Mouse (Mus musculus) G1E (cell line): ENCODE measurements around the gene Fndc7. TPM values are rescaled to one million over a fixed set of nuclear protein-coding genes. Genes with fewer than 3 reads are reported as not detected.

Experiments used
- ATAC-seq: 2 replicates; pipeline ENCODE4 v1.8.0; 2016; ENCODE audit warnings: mild to moderate bottlenecking; ENCODE audit not compliant: insufficient number of reproducible peaks, poor library complexity, low FRiP score, severe bottlenecking; ENCODE audit errors: extremely low read depth
- DNase-seq: peaks from one replicate; pipeline ENCODE4 v3.0.0; 2012; ENCODE audit warnings: low spot score
- H3K27me3 ChIP-seq: 2 replicates; pipeline ENCODE4 v1.6.1; 2012; ENCODE audit warnings: mild to moderate bottlenecking, low read length, inconsistent platforms; ENCODE audit not compliant: insufficient read depth
- H3K36me3 ChIP-seq: replicated peaks from 2 replicates; pipeline ENCODE3; 2012; ENCODE audit warnings: mild to moderate bottlenecking, inconsistent platforms
- H3K4me1 ChIP-seq: 2 replicates; pipeline ENCODE4 v1.6.1; 2012; ENCODE audit warnings: low read depth, low read length, inconsistent platforms, mixed read lengths; ENCODE audit not compliant: insufficient read depth
- H3K4me3 ChIP-seq: 2 replicates; pipeline ENCODE4 v1.5.1; 2012; ENCODE audit warnings: low read depth, mild to moderate bottlenecking, inconsistent platforms, low read length, moderate library complexity, mixed read lengths
- H3K9me3 ChIP-seq: replicated peaks from 2 replicates; pipeline ENCODE4 v1.6.1; 2012; ENCODE audit warnings: inconsistent platforms
- CTCF ChIP-seq: IDR thresholded peaks from 2 replicates; pipeline ENCODE4 v1.5.1; 2012; ENCODE audit warnings: low read depth, low read length, inconsistent platforms, mixed read lengths
- GATA1 ChIP-seq: IDR thresholded peaks from 2 replicates; pipeline ENCODE4 v1.6.1; 2012; ENCODE audit warnings: borderline replicate concordance, low read length, inconsistent platforms, mixed read lengths
- GATA2 ChIP-seq: IDR thresholded peaks from 2 replicates; pipeline ENCODE4 v1.6.1; 2012; ENCODE audit warnings: low read depth, low read length, inconsistent platforms, borderline replicate concordance
- POLR2AphosphoS5 ChIP-seq: IDR thresholded peaks from 2 replicates; pipeline ENCODE4 v1.6.1; 2012; ENCODE audit warnings: low read depth, low read length, inconsistent platforms; ENCODE audit not compliant: insufficient replicate concordance
- TAL1 ChIP-seq: conservative IDR thresholded peaks from 2 replicates; pipeline ENCODE4 v1.6.1; 2012; ENCODE audit warnings: low read depth, low read length, inconsistent platforms, mixed read lengths
- polyA plus RNA-seq: library from polyadenylated mRNA; stranded (reverse); fragments of >175 nt; gene quantifications from 2 replicates; pipeline ENCODE4 v1.2.3, GENCODE M21; 2012
- total RNA-seq, 2 experiments: library from RNA; stranded (forward) in 1 of 2; stranded (reverse) in 1 of 2; fragments of 200-1000 nt in 1 of 2; fragments of >200 nt in 1 of 2; fragmentation: Nextera tagmentation in 1 of 2; gene quantifications; 2 replicates each; pipeline ENCODE4 v1.2.3; 2014 to 2017

The Fndc7 gene
- total and polyA plus RNA-seq, 3 experiments: 0.16 TPM; not detected in 2

DNA sequence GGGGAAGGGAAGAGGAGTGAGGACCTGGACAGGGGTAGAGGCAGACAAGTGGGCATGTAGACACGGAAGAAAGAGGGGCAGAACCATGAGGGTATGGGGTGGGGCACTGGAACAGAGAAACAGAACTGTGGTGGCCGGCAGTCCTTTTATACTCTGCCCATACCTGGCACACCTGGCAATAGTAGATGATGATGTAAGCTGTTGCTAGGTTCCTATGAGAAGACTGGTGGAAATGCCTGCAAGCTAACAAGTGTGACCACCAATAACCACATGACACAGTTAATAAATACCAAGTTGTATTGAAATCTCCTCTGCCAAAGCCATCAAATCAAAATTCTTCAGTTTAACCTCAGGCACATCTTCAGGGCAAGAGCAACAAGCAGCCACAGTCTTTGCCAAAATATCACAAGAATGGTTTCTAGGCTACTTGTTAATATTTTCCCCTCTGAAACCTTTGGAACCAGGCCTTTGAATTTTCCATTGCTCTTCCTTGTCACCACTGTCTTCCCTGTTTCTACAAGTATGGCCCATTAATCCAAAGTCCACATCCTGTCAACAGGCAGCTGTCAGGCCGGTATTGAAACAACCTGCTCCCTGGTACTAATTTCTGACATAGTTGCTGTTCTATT is 30.7 kb upstream of the Fndc7 start:
- Histone ChIP-seq H3K36me3 (no peaks in the 10 kb centered on the region), H3K27me3 (peaks cover 6% of the 10 kb centered on the region; the same call in 1 of the 2 replicates), H3K4me1 (peaks cover 4% of the 10 kb centered on the region; the same call in 1 of the 2 replicates), H3K4me3 (no peak overlapping the region), H3K9me3 (no peaks in the 10 kb centered on the region)
- DNase-seq (no peak), ATAC-seq (no peak)
- TF ChIP-seq GATA2 (no peak), CTCF (no peak), TAL1 (no peak), GATA1 (no peak), POLR2AphosphoS5 (no peak)

GRCm38 (mm10) chr3:108918852-108919251 is 29.0 kb upstream of the Fndc7 start:
- DNase-seq (no peak), ATAC-seq (no peak)
- peaks cover 4% of the 10 kb centered on the region; the same call in 1 of the 2 replicates for H3K4me1 ChIP-seq
- H3K9me3 ChIP-seq: no peaks in the 10 kb centered on the region
- no peaks in the 10 kb centered on the region for H3K36me3 ChIP-seq
- TF ChIP-seq CTCF (no peak), TAL1 (no peak), GATA2 (no peak), GATA1 (no peak), POLR2AphosphoS5 (no peak)
- no peak overlapping the region for H3K4me3 ChIP-seq
- peaks cover 6% of the 10 kb centered on the region; the same call in 1 of the 2 replicates for H3K27me3 ChIP-seq

DNA sequence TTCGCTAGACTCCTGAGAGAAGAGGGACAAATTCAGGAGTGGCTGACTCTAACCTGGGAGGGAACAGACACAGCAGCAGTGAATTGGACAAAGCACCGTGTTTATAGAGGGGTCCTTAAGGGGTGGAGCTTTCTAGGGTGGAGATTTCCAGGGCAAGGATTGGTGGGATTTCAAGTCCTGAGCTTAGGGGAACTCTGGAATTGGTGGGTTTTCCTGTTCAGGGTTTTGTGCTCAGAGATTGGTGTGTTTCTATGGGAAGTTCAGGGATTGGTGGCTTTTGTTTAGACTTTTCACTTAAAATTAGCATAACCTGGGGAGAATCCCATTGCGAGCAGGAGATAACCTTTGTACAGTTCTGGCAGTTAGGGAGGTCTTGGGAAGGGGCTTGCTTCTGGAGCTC is 28.2 kb upstream of the Fndc7 start:
- DNase-seq: no peak
- ATAC-seq: no peak
- peaks cover 4% of the 10 kb centered on the region; the same call in 1 of the 2 replicates for H3K4me1 ChIP-seq
- no peak overlapping the region for H3K4me3 ChIP-seq
- no peaks in the 10 kb centered on the region for H3K36me3 ChIP-seq
- no peaks in the 10 kb centered on the region for H3K9me3 ChIP-seq
- TF ChIP-seq TAL1: no peak
- TF ChIP-seq GATA2: no peak
- TF ChIP-seq GATA1: no peak
- no peak for TF ChIP-seq CTCF
- no peak for TF ChIP-seq POLR2AphosphoS5
- peaks cover 6% of the 10 kb centered on the region; the same call in 1 of the 2 replicates for H3K27me3 ChIP-seq

DNA sequence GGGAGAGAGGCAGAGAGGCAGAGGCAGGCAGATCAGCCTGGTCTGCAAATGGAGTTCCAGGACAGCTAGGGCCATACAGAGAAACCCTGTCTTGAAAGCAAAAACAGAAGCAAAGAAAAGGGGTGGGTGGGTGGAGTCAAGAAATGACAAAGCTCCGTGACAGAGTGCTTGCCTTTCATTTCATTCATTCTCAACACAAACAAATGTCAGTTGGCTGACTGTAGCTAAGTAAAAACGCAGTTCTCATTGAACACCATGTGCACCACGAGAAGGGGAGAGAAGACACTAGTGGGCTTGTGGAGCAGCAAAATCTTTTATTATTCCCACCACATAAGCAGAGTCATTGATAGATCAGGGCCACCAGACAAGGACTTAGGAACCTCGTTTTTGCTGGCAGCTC is 27.0 kb upstream of the Fndc7 start:
- no peaks in the 10 kb centered on the region for H3K9me3 ChIP-seq
- peaks cover 6% of the 10 kb centered on the region; the same call in 1 of the 2 replicates for H3K27me3 ChIP-seq
- TF ChIP-seq GATA2: no peak
- TF ChIP-seq TAL1: no peak
- no peak for TF ChIP-seq GATA1
- no peak for TF ChIP-seq CTCF
- TF ChIP-seq POLR2AphosphoS5: no peak
- H3K4me3 ChIP-seq: no peak overlapping the region
- ATAC-seq (no peak), DNase-seq (no peak)
- peaks cover 12% of the 10 kb centered on the region for H3K4me1 ChIP-seq
- H3K36me3 ChIP-seq: no peaks in the 10 kb centered on the region

GRCm38 (mm10) chr3:108915999-108916398 is 26.2 kb upstream of the Fndc7 start:
- TF ChIP-seq GATA2 (no peak), GATA1 (no peak), CTCF (no peak), TAL1 (no peak), POLR2AphosphoS5 (no peak)
- peaks cover 12% of the 10 kb centered on the region for H3K4me1 ChIP-seq

GRCm38 (mm10) chr3:108911548-108912413 is 22.0 kb upstream of the Fndc7 start, which contains the start of gene Prpf38b:
Gene Prpf38b (minus strand): TSS chr3:108911727.
- Histone ChIP-seq H3K9me3 (no peaks in the 10 kb centered on the region), H3K36me3 (peaks cover 26% of the 10 kb centered on the region), H3K4me1 (peaks cover 20% of the 10 kb centered on the region), H3K27me3 (no peaks in the 10 kb centered on the region), H3K4me3 (peak within 1 kb of the TSS; percentile 93)
- ATAC-seq (peak; percentile 94), DNase-seq (peak; percentile 97)
- TF ChIP-seq GATA2: no peak
- no peak for TF ChIP-seq POLR2AphosphoS5
- no peak for TF ChIP-seq TAL1
- no peak for TF ChIP-seq GATA1
- TF ChIP-seq CTCF: no peak

More at GRCm38 (mm10) chr3:108915999-108916398, 26.2 kb upstream of the Fndc7 start:
- Histone ChIP-seq H3K27me3 (peaks cover 6% of the 10 kb centered on the region; the same call in 1 of the 2 replicates), H3K36me3 (no peaks in the 10 kb centered on the region), H3K4me3 (no peak overlapping the region), H3K9me3 (no peaks in the 10 kb centered on the region)
- DNase-seq (no peak), ATAC-seq (no peak)
